Mouse (Mus musculus) megakaryocyte-erythroid progenitor cell, adult 5-6 weeks (primary cell): ENCODE results near the gene Gpr83. TPM values are rescaled to one million over a fixed set of nuclear protein-coding genes. Genes with fewer than 3 reads are reported as not detected.
A peak's percentile ranks its signal among the peaks of the same experiment; 100 is the strongest.
"Not testable (repeated sequence)": the region's sequence is repeated elsewhere in the genome, so short reads cannot be mapped to it uniquely, and the experiment has no call there.

Source experiments
- ATAC-seq: replicated peaks from 2 replicates; pipeline ENCODE4 v1.8.0; 2016; ENCODE audit warnings: mild to moderate bottlenecking, inconsistent platforms; ENCODE audit not compliant: severe bottlenecking, poor library complexity, low FRiP score, low TSS enrichment
- total RNA-seq, 2 experiments: library from RNA; stranded (forward) in 1 of 2; stranded (reverse) in 1 of 2; fragments of 200-1000, 215-1000 nt in 1 of 2; fragments of >200 nt in 1 of 2; fragmentation: Nextera tagmentation in 1 of 2; gene quantifications; 2 replicates each; pipeline ENCODE4 v1.2.3; 2014 to 2017

The Gpr83 gene
- total RNA-seq, 2 experiments from 2014 or later, result not detected

- ATAC-seq, result no peak
Measured at GRCm38 (mm10) chr9:14864726-14865125, 4.7 kb downstream of the Gpr83 start.

- peak; percentile 83 for ATAC-seq
Measured at GRCm38 (mm10) chr9:14866957-14867356, 6.9 kb downstream of the Gpr83 start.

DNA sequence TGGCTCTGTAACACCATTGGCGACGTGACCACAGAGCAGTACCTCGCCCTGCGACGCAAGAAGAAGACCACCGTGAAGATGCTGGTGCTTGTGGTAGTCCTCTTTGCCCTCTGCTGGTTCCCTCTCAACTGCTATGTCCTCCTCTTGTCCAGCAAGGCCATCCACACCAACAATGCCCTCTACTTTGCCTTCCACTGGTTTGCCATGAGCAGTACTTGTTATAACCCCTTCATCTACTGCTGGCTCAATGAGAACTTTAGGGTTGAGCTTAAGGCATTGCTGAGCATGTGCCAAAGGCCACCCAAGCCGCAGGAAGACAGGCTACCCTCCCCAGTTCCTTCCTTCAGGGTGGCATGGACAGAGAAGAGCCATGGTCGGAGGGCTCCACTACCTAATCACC, 8.3 kb downstream of the Gpr83 start:
- no peak for ATAC-seq

- no peak for ATAC-seq
Measured at GRCm38 (mm10) chr9:14870377-14870776, 10.4 kb downstream of the Gpr83 start.

- ATAC-seq, result no peak
Measured at GRCm38 (mm10) chr9:14870802-14871201, 10.8 kb downstream of the Gpr83 start.

GRCm38 (mm10) chr9:14871536-14871935, 11.5 kb downstream of the Gpr83 start:
- no peak for ATAC-seq

DNA sequence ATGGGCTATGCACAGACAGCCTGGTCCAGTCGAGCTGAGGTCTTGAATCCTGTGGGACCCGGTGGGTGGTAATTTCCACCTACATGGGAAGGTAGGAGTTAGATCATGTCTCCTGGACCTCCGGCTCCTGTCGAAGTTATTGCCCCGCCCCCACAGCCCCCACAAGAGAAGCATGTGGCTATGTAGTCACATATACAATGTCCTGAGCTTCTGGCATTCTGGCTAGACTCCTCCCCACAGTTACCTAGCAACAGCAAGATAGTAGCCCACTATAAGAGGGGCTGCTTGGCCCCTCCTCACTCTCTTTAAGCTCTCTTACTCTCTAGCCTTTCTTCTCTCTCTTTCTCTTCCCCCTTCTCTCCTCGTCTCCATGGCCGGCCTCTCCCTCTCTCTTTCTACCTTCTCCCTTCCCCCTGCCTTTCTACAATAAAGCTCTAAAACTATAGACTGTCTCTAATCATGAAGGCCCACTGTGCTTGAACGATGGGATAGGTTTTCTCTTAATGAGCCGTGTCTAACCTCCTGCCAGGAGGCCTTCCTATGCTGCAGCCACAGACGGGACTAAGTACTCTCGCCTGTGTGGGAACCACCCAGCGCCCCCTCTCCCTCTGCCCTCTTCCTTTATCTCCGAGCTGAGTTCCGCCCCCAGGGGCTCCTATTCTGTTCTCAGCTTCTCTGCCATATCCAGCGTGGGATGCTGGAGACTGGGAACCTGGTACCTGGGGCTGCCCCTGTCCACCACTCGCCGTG, 12.3 kb downstream of the Gpr83 start:
- no peak for ATAC-seq

DNA sequence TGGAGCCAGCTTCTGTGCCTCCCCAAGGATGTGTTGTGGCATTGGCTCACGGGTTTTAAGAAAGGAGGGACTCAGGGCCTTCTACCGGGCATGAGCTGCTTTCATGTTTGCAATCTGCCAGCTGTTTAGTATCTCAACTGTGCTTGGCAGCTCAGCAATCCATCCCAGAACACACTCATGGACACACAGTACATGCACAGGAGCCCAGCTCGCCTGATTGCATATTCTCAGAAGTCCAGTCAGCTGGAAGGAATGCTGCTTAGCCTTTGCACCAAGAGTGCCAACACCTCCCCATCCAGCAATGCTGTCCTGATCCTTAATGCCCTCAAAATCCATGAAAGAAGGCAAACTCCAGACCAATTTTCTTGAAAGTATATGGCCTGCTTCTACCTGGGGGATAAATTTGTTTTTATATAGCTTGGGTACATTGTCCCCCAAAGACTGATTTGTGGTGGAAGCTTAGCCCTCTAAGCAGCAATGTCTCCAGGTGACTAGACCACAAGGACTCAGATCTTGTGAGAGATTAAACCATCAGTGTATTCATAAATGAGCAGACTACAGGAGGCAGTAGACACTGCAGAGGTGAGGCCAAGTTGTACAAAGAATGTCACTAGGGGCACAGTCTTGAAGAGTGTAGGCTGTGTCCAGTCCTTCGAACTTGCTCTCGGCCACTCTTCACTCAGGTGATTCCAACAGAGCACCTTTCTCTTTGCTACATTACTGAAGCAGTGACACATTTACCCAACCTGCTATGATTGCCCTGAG, 15.9 kb downstream of the Gpr83 start:
- no peak for ATAC-seq

DNA sequence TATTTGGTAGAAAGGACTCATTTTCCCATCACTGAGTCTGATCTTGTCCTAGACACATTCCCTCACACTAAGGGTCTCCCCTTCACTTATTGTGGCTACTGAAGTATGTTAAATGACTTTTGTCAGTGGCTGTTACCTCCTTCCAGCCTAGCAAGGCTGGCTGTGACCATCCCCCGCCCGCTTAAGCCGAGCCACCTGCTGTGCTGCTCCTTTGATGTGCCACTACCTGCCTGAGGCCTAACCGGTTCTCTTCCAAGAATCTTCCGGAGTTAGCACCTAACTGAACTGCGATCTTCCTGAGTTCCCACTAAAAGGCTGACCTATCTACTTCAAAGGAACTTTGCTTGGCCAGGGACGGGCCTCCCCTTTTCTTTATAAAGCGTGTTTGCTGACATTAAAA, 16.6 kb downstream of the Gpr83 start:
- not testable (repeated sequence) for ATAC-seq

- ATAC-seq, result no peak
Measured at GRCm38 (mm10) chr9:14884641-14885040, 24.6 kb downstream of the Gpr83 start.

GRCm38 (mm10) chr9:14885151-14885550, 25.1 kb downstream of the Gpr83 start:
- ATAC-seq, result no peak

- peak; percentile 81 for ATAC-seq
Measured at GRCm38 (mm10) chr9:14885954-14886353, 25.9 kb downstream of the Gpr83 start.

GRCm38 (mm10) chr9:14887787-14888382, 27.9 kb downstream of the Gpr83 start:
- peak; percentile 66 for ATAC-seq

GRCm38 (mm10) chr9:14888671-14889070, 28.7 kb downstream of the Gpr83 start:
- ATAC-seq, result no peak

GRCm38 (mm10) chr9:14890699-14891098, 30.7 kb downstream of the Gpr83 start:
- no peak for ATAC-seq

DNA sequence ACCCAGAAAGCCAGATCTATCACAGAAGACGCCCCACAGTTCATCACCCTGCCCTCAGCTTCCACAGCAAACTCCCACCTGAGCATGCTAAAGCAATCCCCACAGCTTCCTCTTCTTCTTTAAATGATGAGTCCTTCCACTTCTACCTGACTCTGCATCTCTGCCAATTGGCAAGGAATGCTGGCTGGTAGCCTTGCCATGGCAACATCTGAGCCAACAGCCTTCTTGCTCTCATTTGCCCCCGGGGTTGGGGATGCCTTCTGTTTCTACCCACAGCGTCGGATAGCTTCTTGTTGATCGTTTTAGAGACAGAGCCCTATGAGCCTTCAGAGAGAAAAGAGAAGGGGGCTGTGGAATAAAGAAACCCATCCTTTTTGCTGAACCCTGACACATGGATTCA, 31.9 kb downstream of the Gpr83 start:
- no peak for ATAC-seq

- no peak for ATAC-seq
Measured at GRCm38 (mm10) chr9:14893388-14893787, 33.4 kb downstream of the Gpr83 start.

- ATAC-seq, result 0 out of 2 replicates have a peak, but pooled peaks have one; percentile 28
Measured at GRCm38 (mm10) chr9:14894628-14895027, 34.6 kb downstream of the Gpr83 start.

- 0 out of 2 replicates have a peak, but pooled peaks have one; percentile 27 for ATAC-seq
Measured at GRCm38 (mm10) chr9:14895237-14895835, 35.3 kb downstream of the Gpr83 start.

DNA sequence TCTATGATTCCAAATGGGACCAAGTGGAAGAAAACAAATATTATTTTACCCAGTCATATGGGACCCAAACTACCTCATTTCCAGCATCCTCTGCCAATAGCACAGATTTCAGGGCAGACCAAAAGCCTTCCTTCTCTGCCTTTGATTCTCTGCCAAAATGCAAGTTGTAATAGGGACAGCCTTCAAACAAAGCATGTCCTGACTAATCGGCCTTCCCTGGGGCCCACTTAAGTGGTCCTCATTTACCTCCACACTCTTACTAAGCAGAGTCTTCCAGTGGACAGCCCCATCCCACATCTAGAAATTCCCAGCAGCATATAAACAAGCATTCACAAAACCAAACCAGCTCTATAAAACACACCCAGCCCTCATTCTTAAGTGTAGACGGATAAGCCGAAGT, 37.1 kb downstream of the Gpr83 start:
- no peak for ATAC-seq
